Mouse (Mus musculus) liver, embryonic 12.5 days (tissue): ENCODE measurements around the gene Sv2a. TPM values are rescaled to one million over a fixed set of nuclear protein-coding genes. Genes with fewer than 3 reads are reported as not detected.

Source experiments
- ATAC-seq: fragments of 200-750 bp; cut with Nextera tagmentation; 2 replicates; pipeline ENCODE4 v1.8.0; 2017; ENCODE audit warnings: moderate number of reproducible peaks, mild to moderate bottlenecking, moderate library complexity
- H3K27ac ChIP-seq: fragments of 300-500 bp; sonication (generic); 2 replicates; pipeline ENCODE4 v1.5.1; 2016; ENCODE audit warnings: mild to moderate bottlenecking
- H3K27me3 ChIP-seq: fragments of 300-500 bp; sonication (generic); replicated peaks from 2 replicates; pipeline ENCODE4 v1.6.1; 2016; ENCODE audit warnings: mild to moderate bottlenecking, moderate library complexity
- H3K36me3 ChIP-seq: fragments of 300-500 bp; sonication (generic); 2 replicates; pipeline ENCODE4 v1.6.1; 2016; ENCODE audit warnings: mild to moderate bottlenecking, moderate library complexity
- H3K4me1 ChIP-seq: fragments of 300-500 bp; sonication (generic); 2 replicates; pipeline ENCODE4 v1.6.1; 2016
- H3K4me2 ChIP-seq: fragments of 300-500 bp; sonication (generic); 2 replicates; pipeline ENCODE4 v1.6.1; 2016; ENCODE audit warnings: mild to moderate bottlenecking, moderate library complexity
- H3K4me3 ChIP-seq: fragments of 300-500 bp; sonication (generic); 2 replicates; pipeline ENCODE4 v1.5.1; 2016; ENCODE audit warnings: mild to moderate bottlenecking, moderate library complexity
- H3K9ac ChIP-seq: fragments of 300-500 bp; sonication (generic); 2 replicates; pipeline ENCODE4 v1.6.1; 2016; ENCODE audit warnings: mild to moderate bottlenecking, moderate library complexity
- H3K9me3 ChIP-seq: fragments of 300-500 bp; sonication (generic); replicated peaks from 2 replicates; pipeline ENCODE4 v1.6.1; 2016; ENCODE audit warnings: mild to moderate bottlenecking, moderate library complexity
- WGBS: fragments of 180-500 bp; shearing (Covaris S2); methylation state at CpG from one replicate; pipeline ENCODE4 v1.1.7; 2016; ENCODE audit not compliant: insufficient replicate concordance; 5-methylcytosine and 5-hydroxymethylcytosine counted together
- polyA plus RNA-seq: library from polyadenylated mRNA; unstranded; fragments of >200 nt; fragmentation: Nextera tagmentation; extraction: Ambion mirVana; gene quantifications from 2 replicates; pipeline ENCODE4 v1.2.1, GENCODE M21; 2016

Sv2a gene
- polyA plus RNA-seq, 1 experiment from 2014 or later: 1.4 TPM

DNA sequence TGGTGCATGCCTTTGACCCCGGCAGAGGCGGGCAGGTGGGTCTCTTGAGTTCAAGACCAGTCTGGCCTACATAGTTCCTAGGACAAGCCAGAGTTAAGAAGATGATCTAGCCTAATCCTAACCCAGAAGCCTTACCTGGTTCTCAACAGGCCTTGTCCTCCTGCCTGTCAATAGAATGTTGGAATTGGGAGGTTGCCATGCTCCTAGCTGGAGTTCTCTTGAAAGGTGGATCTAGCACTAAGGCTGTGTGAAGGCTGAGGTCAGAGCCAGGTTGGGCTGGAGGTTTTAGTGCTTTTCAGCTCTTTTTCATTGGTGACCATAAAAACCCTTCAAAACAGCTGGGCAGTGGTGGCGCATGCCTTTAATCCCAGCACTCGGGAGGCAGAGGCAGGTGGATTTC, 2.5 kb upstream of the Sv2a start:
- H3K4me3 ChIP-seq: no peak overlapping the region
- no peak overlapping the region for H3K4me2 ChIP-seq
- no peak overlapping the region for H3K27ac ChIP-seq
- peaks cover 53% of the 10 kb centered on the region for H3K4me1 ChIP-seq
- ATAC-seq: no peak
- H3K9me3 ChIP-seq: no peaks in the 10 kb centered on the region
- H3K9ac ChIP-seq: no peak overlapping the region
- whole genome bisulfite sequencing: 76% methylated on average over 4 of the region's 4 CpGs
- peaks cover 53% of the 10 kb centered on the region for H3K36me3 ChIP-seq
- H3K27me3 ChIP-seq: peaks cover 28% of the 10 kb centered on the region

DNA sequence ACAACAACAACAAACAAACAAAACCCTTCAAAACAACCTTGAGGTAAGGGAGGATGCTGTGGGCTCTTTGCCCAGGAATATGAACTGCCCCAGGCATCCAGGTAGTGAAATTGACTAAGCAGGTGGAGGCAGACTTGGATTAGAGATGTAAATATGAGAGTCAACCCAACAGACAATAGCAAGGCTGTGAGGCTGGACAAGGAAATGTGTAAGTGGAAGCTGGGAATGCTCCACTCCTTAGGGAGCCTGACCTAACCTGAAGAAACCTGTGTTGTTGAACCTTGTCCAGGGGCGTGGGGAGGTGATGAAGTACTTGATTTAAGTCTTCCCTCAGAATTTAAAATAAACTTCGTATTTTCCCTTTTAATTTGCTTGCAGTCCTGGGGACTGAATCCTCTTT, 2.0 kb upstream of the Sv2a start:
- Histone ChIP-seq H3K9me3 (no peaks in the 10 kb centered on the region), H3K4me2 (no peak overlapping the region), H3K4me1 (peaks cover 48% of the 10 kb centered on the region), H3K4me3 (no peak overlapping the region), H3K9ac (no peak overlapping the region), H3K27me3 (peaks cover 28% of the 10 kb centered on the region), H3K36me3 (peaks cover 48% of the 10 kb centered on the region), H3K27ac (no peak overlapping the region)
- no peak for ATAC-seq
- 72% methylated on average over 2 of the region's 2 CpGs for WGBS

DNA sequence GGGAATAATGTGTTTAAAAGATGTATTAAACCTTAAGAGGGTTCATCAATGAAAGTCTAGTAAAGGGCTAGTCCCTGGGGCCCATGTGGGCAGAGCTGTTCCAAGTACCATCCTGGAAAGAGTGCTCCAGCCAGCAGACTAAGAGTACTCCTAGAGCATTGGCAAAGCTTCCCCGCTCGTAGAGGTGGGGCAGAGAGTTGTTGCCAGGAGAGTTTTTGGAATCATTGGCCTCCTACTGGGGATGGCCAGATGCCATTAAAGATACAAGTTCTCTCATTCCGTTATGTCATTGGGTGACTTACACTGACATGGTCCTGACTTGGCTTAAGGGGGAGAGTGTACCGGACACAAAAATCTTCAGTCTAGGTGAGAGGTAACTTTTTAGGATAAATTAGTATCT, 1.4 kb upstream of the Sv2a start:
- Histone ChIP-seq H3K27ac (no peak overlapping the region), H3K27me3 (peaks cover 28% of the 10 kb centered on the region), H3K4me1 (peaks cover 42% of the 10 kb centered on the region), H3K9ac (no peak overlapping the region), H3K9me3 (no peaks in the 10 kb centered on the region), H3K4me3 (no peak overlapping the region), H3K4me2 (no peak overlapping the region), H3K36me3 (peaks cover 42% of the 10 kb centered on the region)
- WGBS: 74% methylated on average over 4 of the region's 4 CpGs
- ATAC-seq: no peak

DNA sequence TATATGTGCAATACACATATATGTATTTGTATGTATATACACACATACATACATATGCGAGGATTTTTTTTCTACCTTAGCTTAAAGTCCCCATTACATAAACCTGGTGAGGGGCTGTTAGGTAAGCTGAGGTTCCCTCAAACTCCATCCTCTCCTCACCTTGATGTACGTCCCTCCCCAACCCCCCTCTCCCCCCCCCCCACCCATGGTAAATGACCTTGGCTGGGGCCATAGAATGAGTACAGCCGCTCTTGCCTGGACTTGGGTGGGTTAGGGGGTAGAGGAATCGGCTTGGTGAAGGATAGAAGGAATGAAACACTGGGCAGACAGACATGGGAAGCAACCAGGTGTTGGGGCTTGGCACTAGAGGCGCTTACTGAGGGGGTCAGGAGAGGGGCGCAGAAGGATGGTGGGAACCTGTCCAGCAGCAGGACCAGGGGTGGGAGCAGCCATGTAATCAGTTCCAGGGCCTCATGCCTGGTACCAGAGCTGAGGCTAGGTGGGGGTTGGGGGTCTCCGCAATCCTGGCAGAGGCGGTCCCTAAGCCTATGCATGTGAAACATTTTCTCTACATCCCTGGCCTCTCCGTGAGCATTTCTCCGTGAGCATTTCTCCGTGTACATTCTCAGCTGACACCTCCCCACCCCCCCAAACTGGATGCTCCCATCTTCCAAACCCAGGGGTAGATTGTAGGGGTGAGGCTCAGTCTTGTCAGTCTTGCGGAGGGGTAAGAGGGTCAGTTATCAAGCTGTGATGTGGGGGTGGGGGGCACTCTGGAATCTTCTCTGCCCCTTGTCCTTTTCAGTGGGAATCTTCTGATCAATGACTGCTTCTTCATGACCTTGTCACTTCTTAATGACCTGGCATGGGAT, 795 bp downstream of the Sv2a start:
- peak overlapping the region; percentile 76 for H3K4me2 ChIP-seq
- peak overlapping the region; percentile 24; the same call in 1 of the 2 replicates for H3K9ac ChIP-seq
- H3K4me1 ChIP-seq: peaks cover 26% of the 10 kb centered on the region
- 0 out of 2 replicates have a peak overlapping the region, but pooled peaks have one; percentile 52 for H3K4me3 ChIP-seq
- ATAC-seq: no peak
- 46% methylated on average over 12 of the region's 12 CpGs for WGBS
- H3K27ac ChIP-seq: no peak overlapping the region
- H3K36me3 ChIP-seq: peaks cover 20% of the 10 kb centered on the region
- peaks cover 40% of the 10 kb centered on the region for H3K27me3 ChIP-seq
- no peaks in the 10 kb centered on the region for H3K9me3 ChIP-seq

DNA sequence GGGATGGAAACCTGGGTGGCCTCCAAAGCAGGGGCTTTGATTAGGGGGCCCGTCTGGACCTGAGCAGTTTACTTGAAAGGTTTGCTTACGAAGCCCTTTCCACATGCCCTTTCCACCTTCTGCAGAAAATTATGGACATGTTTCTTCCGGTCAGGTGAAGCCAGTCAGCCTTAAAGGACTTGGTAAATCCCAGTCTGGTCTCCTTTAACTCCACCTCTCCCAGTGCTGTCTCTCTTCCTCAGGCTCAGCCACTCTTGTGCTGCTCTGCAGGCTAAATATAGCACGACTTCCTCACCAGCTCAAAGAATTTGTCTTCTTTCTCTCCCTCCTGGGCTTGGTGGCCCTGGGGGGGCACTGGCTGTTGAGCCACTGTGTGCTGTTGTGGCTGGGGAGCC, 1.4 kb downstream of the Sv2a start:
- peaks cover 40% of the 10 kb centered on the region for H3K27me3 ChIP-seq
- 0 out of 2 replicates have a peak overlapping the region, but pooled peaks have one; percentile 76 for H3K4me2 ChIP-seq
- WGBS: 27% methylated on average over 4 of the region's 4 CpGs
- ATAC-seq: no peak
- peaks cover 26% of the 10 kb centered on the region for H3K4me1 ChIP-seq
- H3K9me3 ChIP-seq: no peaks in the 10 kb centered on the region
- H3K4me3 ChIP-seq: no peak overlapping the region
- H3K36me3 ChIP-seq: peaks cover 15% of the 10 kb centered on the region
- H3K9ac ChIP-seq: no peak overlapping the region
- H3K27ac ChIP-seq: no peak overlapping the region

DNA sequence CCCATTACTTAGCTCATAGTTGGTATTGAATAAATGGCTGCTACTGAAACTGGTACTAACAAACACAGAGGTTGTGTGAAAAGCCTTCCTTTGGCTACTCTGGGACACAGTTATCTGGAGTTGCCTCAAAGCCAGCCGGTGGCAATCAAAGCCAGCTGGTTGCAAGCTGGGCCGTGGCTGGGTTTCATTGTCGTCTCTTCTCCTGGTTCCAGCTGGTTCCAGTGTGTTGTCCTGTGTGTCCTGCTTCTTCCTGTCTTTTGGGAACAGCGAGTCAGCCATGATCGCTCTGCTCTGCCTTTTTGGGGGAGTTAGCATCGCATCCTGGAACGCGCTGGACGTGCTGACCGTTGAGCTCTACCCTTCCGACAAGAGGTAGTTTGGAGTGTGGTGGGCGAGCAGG, 12.0 kb downstream of the Sv2a start:
- peaks cover 6% of the 10 kb centered on the region; the same call in 1 of the 2 replicates for H3K36me3 ChIP-seq
- no peak overlapping the region for H3K27ac ChIP-seq
- peaks cover 15% of the 10 kb centered on the region for H3K4me1 ChIP-seq
- H3K4me3 ChIP-seq: no peak overlapping the region
- peaks cover 22% of the 10 kb centered on the region for H3K27me3 ChIP-seq
- no peak overlapping the region for H3K9ac ChIP-seq
- WGBS: 53% methylated on average over 12 of the region's 12 CpGs
- H3K4me2 ChIP-seq: no peak overlapping the region
- no peak for ATAC-seq
- H3K9me3 ChIP-seq: 0 out of 2 replicates have a peak, but pooled peaks cover 5% of the 10 kb centered on the region

DNA sequence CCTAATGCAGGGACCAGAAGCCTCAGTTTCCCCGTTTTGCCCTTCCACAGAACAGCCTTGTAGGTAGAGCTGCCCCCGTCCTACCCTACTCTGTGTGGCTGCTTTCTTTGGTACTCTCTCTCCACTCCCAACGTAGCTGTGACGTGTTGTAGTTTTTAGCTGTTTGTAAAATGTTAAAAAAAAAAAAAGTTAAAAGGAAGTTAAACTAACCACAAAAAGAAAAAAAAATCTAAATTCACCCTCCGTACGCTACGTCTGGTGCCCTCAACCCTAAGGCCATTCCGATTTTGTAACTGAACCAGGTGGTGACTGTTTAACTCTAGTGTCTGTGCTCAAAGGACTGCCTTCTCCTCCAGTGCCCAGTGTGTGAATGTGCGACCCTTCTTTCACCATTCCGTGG, 14.0 kb downstream of the Sv2a start:
- Histone ChIP-seq H3K36me3 (peaks cover 6% of the 10 kb centered on the region; the same call in 1 of the 2 replicates), H3K27me3 (peaks cover 12% of the 10 kb centered on the region; the same call in 1 of the 2 replicates), H3K9ac (no peak overlapping the region), H3K27ac (no peak overlapping the region), H3K4me2 (no peak overlapping the region), H3K4me3 (no peak overlapping the region), H3K9me3 (0 out of 2 replicates have a peak, but pooled peaks cover 5% of the 10 kb centered on the region), H3K4me1 (peaks cover 32% of the 10 kb centered on the region)
- no peak for ATAC-seq
- WGBS: 63% methylated on average over 10 of the region's 10 CpGs

DNA sequence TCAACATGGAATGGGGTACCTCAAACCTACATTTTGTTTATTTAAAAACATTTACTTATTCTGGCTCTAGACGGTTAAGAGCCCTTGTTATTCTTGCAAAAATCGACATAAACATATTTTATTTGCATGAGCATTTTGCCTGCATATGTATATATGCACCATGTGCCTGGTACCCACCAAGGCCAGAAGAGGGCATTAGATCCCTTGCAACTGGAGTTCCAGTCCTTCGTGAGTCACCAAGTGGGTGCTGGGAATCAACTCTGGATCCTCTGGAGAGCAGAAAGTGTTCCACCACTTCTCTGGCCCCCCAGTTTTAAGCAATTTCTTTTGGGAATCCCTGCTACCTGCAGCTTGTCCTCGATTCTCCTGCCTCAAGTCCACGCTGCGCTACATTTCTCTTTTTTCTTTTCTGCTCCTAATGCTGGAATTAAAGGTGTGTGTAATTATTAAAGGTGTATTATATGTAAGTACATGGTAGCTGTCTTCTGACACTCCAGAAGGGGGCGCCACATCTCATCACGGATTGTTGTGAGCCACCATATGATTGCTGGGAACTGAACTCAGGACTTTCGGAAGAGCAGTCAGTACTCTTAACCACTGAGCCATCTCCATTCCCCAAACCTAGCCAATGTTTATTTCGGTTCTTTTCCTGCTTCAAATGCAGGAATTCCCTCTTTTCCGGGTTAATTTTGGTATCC, 14.8 kb downstream of the Sv2a start:
- H3K9me3 ChIP-seq: 0 out of 2 replicates have a peak, but pooled peaks cover 5% of the 10 kb centered on the region
- H3K4me3 ChIP-seq: no peak overlapping the region; the same call in 1 of the 2 replicates
- no peak overlapping the region for H3K9ac ChIP-seq
- H3K27ac ChIP-seq: no peak overlapping the region
- WGBS: 86% methylated on average over 11 of the region's 11 CpGs
- H3K4me1 ChIP-seq: peaks cover 32% of the 10 kb centered on the region
- H3K36me3 ChIP-seq: peaks cover 6% of the 10 kb centered on the region; the same call in 1 of the 2 replicates
- peak overlapping the region; percentile 99 for H3K4me2 ChIP-seq
- no peak for ATAC-seq
- peaks cover 12% of the 10 kb centered on the region; the same call in 1 of the 2 replicates for H3K27me3 ChIP-seq

DNA sequence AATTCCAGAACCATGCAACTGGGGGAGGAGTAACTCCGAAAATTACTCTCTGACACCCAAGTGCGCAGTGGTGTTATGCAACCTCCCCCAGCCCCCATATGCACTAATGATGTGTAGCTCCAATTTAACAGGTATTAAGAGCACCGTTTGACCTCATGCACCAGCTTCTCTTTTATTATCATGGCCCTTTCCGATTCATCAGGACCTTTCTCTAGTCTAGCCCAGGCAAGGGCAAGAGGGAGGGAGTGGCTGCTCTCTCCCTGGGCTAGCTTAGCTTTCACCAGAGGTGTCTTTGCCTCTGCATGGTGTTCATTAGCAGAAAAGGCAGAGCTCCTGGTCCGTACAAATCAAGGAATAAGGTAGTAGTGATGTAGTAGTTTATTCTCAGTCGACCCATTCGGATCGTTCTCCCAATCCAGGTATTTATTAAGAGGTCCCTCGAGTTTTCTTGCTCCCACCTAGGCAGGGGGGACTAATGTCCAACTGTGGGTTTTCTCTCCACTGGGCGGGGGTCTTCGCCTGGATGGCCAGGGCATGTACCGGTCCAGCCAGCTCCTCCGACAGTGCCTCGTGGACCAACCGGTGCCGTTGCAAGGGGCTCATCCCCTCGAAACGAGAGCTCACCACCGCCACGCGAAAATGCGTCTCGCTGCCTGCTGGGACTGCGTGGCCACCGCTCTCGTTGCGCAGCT, 15.6 kb downstream of the Sv2a start:
- Histone ChIP-seq H3K27me3 (peaks cover 12% of the 10 kb centered on the region; the same call in 1 of the 2 replicates), H3K9me3 (0 out of 2 replicates have a peak, but pooled peaks cover 5% of the 10 kb centered on the region), H3K36me3 (peaks cover 6% of the 10 kb centered on the region; the same call in 1 of the 2 replicates), H3K4me1 (peaks cover 32% of the 10 kb centered on the region), H3K4me3 (peak overlapping the region; percentile 70), H3K27ac (peak overlapping the region; percentile 92), H3K4me2 (peak overlapping the region; percentile 99), H3K9ac (peak overlapping the region; percentile 88)
- 16% methylated on average over 27 of the region's 27 CpGs for WGBS
- no peak; the same call in 1 of the 2 replicates for ATAC-seq

DNA sequence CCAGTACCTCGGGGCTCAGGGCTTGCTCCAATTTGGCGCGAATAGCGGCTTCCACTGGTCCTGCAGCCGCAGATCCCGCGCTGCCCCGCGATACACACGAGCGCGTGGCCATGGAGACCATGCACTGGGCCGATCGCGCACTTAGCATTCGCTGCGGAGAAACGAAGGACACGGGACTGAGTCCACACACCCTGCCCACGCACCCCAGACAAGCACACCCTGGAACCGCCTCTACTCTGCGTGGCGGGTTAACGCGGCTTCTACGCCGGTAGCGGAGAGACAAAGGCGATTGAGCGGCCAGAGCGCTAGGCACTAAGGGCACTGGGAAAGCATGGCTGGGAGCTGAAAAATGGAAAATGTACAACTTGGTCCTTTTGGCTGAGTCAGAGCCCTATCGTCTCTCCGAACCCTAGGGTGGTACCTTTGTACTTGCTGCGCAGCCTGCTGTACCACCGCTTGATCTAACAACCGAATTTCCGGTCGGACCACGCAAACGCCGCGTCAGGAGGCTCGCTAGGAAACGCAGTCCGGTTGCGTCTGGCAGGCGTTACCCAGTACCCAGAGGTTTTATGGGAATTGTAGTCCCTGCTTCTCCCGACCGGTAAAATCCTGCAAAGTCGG, 16.3 kb downstream of the Sv2a start:
- Histone ChIP-seq H3K9me3 (0 out of 2 replicates have a peak, but pooled peaks cover 5% of the 10 kb centered on the region), H3K4me2 (peak overlapping the region; percentile 99), H3K36me3 (peaks cover 6% of the 10 kb centered on the region; the same call in 1 of the 2 replicates), H3K27ac (peak overlapping the region; percentile 92), H3K27me3 (peaks cover 12% of the 10 kb centered on the region; the same call in 1 of the 2 replicates), H3K4me3 (peak overlapping the region; percentile 70), H3K4me1 (peaks cover 32% of the 10 kb centered on the region), H3K9ac (peak overlapping the region; percentile 88)
- under 1% methylated on average over 50 of the region's 50 CpGs for WGBS
- peak; percentile 89 for ATAC-seq

DNA sequence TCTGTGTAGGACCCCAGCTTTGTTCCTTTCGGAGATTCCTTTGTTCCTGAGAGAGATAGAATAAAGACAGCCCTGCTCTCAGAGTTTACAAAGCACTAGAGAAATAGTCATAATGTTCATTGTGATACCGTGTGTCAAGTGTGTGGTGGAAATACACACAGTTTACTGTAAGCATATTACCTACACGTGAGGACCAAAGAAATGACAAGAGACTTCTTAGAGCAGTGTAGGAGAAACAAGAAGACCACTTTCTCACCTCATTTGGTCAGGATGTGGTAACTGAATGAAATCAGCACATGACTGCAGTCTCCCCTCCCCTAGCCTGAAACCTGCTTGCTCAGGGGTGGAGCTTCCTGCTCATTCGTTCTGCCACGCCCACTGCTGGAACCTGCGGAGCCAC, 17.2 kb downstream of the Sv2a start:
- peak overlapping the region; percentile 45 for H3K9ac ChIP-seq
- H3K4me2 ChIP-seq: peak overlapping the region; percentile 99
- H3K36me3 ChIP-seq: peaks cover 6% of the 10 kb centered on the region; the same call in 1 of the 2 replicates
- WGBS: 3% methylated on average over 6 of the region's 6 CpGs
- peak; percentile 36 for ATAC-seq
- H3K4me1 ChIP-seq: peaks cover 32% of the 10 kb centered on the region
- H3K27me3 ChIP-seq: peaks cover 9% of the 10 kb centered on the region; the same call in 1 of the 2 replicates
- H3K9me3 ChIP-seq: 0 out of 2 replicates have a peak, but pooled peaks cover 5% of the 10 kb centered on the region
- peak overlapping the region; percentile 70 for H3K4me3 ChIP-seq
- H3K27ac ChIP-seq: peak overlapping the region; percentile 82
